Mouse (Mus musculus) megakaryocyte, embryonic 14.5 days (primary cell): ENCODE results near the gene Atp8b3.

Experiments used
- FLI1 ChIP-seq: IDR thresholded peaks from 2 replicates; pipeline ENCODE4 v1.6.1; 2012; ENCODE audit warnings: low read length, inconsistent platforms, mixed read lengths
- GATA1 ChIP-seq: IDR thresholded peaks from 3 replicates; pipeline ENCODE4 v1.6.1; 2012; ENCODE audit warnings: mixed read lengths, low read length, inconsistent platforms, borderline replicate concordance

- TF ChIP-seq GATA1 (no peak), FLI1 (no peak)
Measured at GRCm38 (mm10) chr10:80577195-80578130, 38.5 kb upstream of the Atp8b3 start, which contains the start of gene Klf16.
